Mouse (Mus musculus): Measurements from ENCODE around the gene Epha8.

GRCm38 (mm10) chr4:136961642-136962285, 5.1 kb upstream of the Epha8 start:
- TF ChIP-seq GATA1 (IDR thresholded peaks at IDR 0.05; ENCODE audit: borderline replicate concordance, low read length) (no peak), FLI1 (IDR thresholded peaks at IDR 0.05; ENCODE audit: low read length) (no peak)

All from megakaryocyte, embryonic 14.5 days (primary cell).